10 mouse cellular contexts compared by ENCODE assay signal in the genomic region with DNA sequence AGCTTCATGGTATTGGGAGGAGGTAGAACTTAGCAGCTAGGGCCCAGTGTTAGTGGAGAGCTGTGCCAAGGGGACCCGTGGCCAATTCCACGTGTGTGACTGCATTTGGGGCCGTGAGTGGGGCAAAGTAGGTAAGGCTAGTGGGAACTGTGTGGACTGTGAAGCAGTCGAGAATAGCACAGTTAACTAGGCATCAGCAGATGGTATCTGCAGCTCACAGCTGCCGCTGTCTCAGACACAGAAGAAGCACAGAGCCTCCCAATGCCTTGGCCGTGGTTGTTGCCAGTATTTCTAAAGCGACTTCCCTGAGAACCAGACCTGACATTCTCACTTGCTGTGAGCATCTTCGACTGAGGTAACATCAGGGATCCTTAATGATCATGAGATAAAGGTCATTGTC.
DNase-seq lines count a peak whose midpoint lies in the region; ATAC-seq and TF ChIP-seq lines count a peak whose summit lies in the region.
"Had no signal": no experiment of that assay in that cellular context is flagged by ENCODE, and none has a peak within 500 bp of the region (broad histone marks: within the 10 kb centered on the region; RNA-seq: fewer than 3 reads in every experiment).

No protein-coding gene starts in this region.

- no peak overlapping the region for H3K4me3 ChIP-seq in hindbrain, postnatal 0 days (ENCODE audit: low read length)
- H3K4me3 ChIP-seq in hindbrain, embryonic 16.5 days (ENCODE audit: low read length), result no peak overlapping the region

- no peak overlapping the region for H3K4me2 ChIP-seq in hindbrain, postnatal 0 days (ENCODE audit: low read depth, low read length)
- H3K4me2 ChIP-seq in hindbrain, embryonic 16.5 days (ENCODE audit: low read length), result no peak overlapping the region

- peaks cover 5% of the 10 kb centered on the region; the same call in 1 of the 2 replicates for H3K36me3 ChIP-seq in hindbrain, postnatal 0 days (ENCODE audit: insufficient read depth, low read length)
- peaks cover 8% of the 10 kb centered on the region for H3K36me3 ChIP-seq in hindbrain, embryonic 16.5 days (ENCODE audit: control insufficient read depth, insufficient read depth, low read length)

- H3K27me3 ChIP-seq in hindbrain, postnatal 0 days (ENCODE audit: insufficient read depth, low read length), result no peaks in the 10 kb centered on the region
- no peaks in the 10 kb centered on the region for H3K27me3 ChIP-seq in hindbrain, embryonic 16.5 days (replicated peaks; ENCODE audit: control insufficient read depth, insufficient read depth, low read length)

- 70% methylated on average over 8 of the region's 8 CpGs for WGBS in hindbrain, postnatal 0 days
- 73% methylated on average over 8 of the region's 8 CpGs for WGBS in hindbrain, embryonic 16.5 days

- peak; percentile 28 for DNase-seq in hindbrain, postnatal 0 days (ENCODE audit: low spot score)
- DNase-seq in frontal cortex, adult 2 months (ENCODE audit: extremely low spot score in 1 of 2, low spot score in 1 of 2), result peak; percentile 80 to 84
- peak; percentile 69 to 72 for DNase-seq in layer of hippocampus, postnatal 36 days
- DNase-seq in right cerebral cortex, postnatal 25 days, result peak; percentile 76
- DNase-seq in neural tube, embryonic 10.5 days (ENCODE audit: extremely low spot score, low spot score), result no peak
- no peak for DNase-seq in adrenal gland, postnatal 14 days
- DNase-seq: heart, postnatal 36 days; kidney, adult 18-20 months; thymus, postnatal 14 days had no signal

- H3K27ac ChIP-seq in hindbrain, postnatal 0 days, result no peak overlapping the region
- H3K27ac ChIP-seq in hindbrain, embryonic 16.5 days (ENCODE audit: low read depth, low read length), result no peak overlapping the region

- no peaks in the 10 kb centered on the region for H3K4me1 ChIP-seq in hindbrain, postnatal 0 days (ENCODE audit: insufficient read depth, low read length)
- no peaks in the 10 kb centered on the region; the same call in 1 of the 2 replicates for H3K4me1 ChIP-seq in hindbrain, embryonic 16.5 days (ENCODE audit: control insufficient read depth, insufficient read depth, low read depth, low read length)

- no peak for ATAC-seq in hindbrain, postnatal 0 days
- ATAC-seq in hindbrain, embryonic 16.5 days, result no peak

- TF ChIP-seq CTCF in hindbrain, postnatal 0 days (IDR thresholded peaks at IDR 0.05; ENCODE audit: low read depth), result no peak

- no peak overlapping the region for H3K9ac ChIP-seq in hindbrain, postnatal 0 days (replicated peaks; ENCODE audit: low read length)
- no peak overlapping the region for H3K9ac ChIP-seq in hindbrain, embryonic 16.5 days (ENCODE audit: low read depth, low read length)

- no peaks in the 10 kb centered on the region for H3K9me3 ChIP-seq in hindbrain, postnatal 0 days (ENCODE audit: low read length)
- H3K9me3 ChIP-seq in hindbrain, embryonic 16.5 days (ENCODE audit: control insufficient read depth, low read length), result no peaks in the 10 kb centered on the region

Comparison
In these comparisons a context has a peak if more than half of its experiments do, and no peak if none do; other contexts are left out.
1. DNase-seq: peak in hindbrain, postnatal 0 days (single experiment), frontal cortex, adult 2 months (2 of 2), layer of hippocampus, postnatal 36 days (2 of 2) and right cerebral cortex, postnatal 25 days (single experiment); none in neural tube, embryonic 10.5 days (single experiment) and adrenal gland, postnatal 14 days (single experiment).